Mouse (Mus musculus): Measurements from ENCODE around the gene Abcg5. TPM values are rescaled to one million over a fixed set of nuclear protein-coding genes. Genes with fewer than 3 reads are reported as not detected.

Abcg5 gene
- total and polyA plus RNA-seq, 3 experiments: not detected

GRCm38 (mm10) chr17:84615811-84616210 is 67.0 kb downstream of the Abcg5 start:
- peak overlapping the region; percentile 62 for H3K4me2 ChIP-seq (ENCODE audit: insufficient read depth, low read depth, poor library complexity, severe bottlenecking)
- DNase-seq (ENCODE audit: extremely low read depth): no peak
- no peak overlapping the region for H3K4me3 ChIP-seq (replicated peaks in 1 of 3; ENCODE audit: low read depth in 2 of 3, low read length in 2 of 3, poor library complexity in 1 of 3)

DNA sequence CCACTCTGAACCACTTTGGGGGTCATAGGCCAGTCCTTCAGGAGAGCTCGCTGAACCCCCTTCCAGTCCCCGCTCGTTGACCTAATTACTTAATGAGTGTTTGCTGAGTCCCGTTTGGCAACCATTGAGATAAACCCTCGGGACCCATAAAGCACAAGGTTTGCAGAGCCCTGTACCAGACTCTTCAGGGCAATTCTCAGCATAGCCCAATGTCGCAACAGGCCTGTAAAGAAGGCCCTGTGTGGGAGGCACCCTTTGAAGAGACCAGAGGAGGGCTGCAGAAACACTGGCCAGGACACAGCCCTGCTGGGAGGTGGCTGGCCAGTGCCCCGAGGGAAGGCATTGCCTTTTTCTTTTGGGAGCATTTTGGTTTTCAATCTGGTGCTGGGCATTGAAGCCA is 70.8 kb downstream of the Abcg5 start:
- Histone ChIP-seq H3K36me3 (replicated peaks in 1 of 2; ENCODE audit: control insufficient read depth in 1 of 2, insufficient read depth in 1 of 2, low read length in 1 of 2) (peaks cover 14% of the 10 kb centered on the region in 2 experiments), H3K79me2 (replicated peaks; ENCODE audit: control insufficient read depth, extremely low read depth, insufficient read depth, poor library complexity, severe bottlenecking) (no peaks in the 10 kb centered on the region), H3K27ac (ENCODE audit: insufficient read depth, low read depth) (peak overlapping the region; percentile 70), H3K9ac (ENCODE audit: insufficient read depth, low read depth) (peak overlapping the region; percentile 62), H3K9me3 (replicated peaks; ENCODE audit: low read length) (peaks cover 10% of the 10 kb centered on the region), H3K27me3 (replicated peaks) (no peaks in the 10 kb centered on the region), H3K4me2 (ENCODE audit: insufficient read depth, low read depth, poor library complexity, severe bottlenecking) (peak overlapping the region; percentile 86), H3K4me3 (replicated peaks in 1 of 3; ENCODE audit: low read depth in 2 of 3, low read length in 2 of 3, poor library complexity in 1 of 3) (peak overlapping the region in 1 of 3 experiments; percentile 31), H3K4me1 (ENCODE audit: control insufficient read depth in 1 of 2, insufficient read depth in 2 of 2) (peaks cover 32 to 62% of the 10 kb centered on the region in 2 experiments)
- no peak for DNase-seq (ENCODE audit: extremely low read depth)
- TF ChIP-seq MAX (IDR thresholded peaks at IDR 0.05; ENCODE audit: low read length) (no peak), BHLHE40 (IDR thresholded peaks at IDR 0.05; ENCODE audit: low read depth, low read length) (no peak), E2F4 (IDR thresholded peaks at IDR 0.05; ENCODE audit: insufficient replicate concordance, low read depth, low read length) (no peak), MEF2A (IDR thresholded peaks at IDR 0.05; ENCODE audit: borderline replicate concordance, low read depth, low read length) (no peak), MXI1 (IDR thresholded peaks at IDR 0.05; ENCODE audit: low read depth, low read length) (0 out of 2 replicates have a peak, but pooled peaks have one; percentile 30), TBP (conservative IDR thresholded peaks at IDR 0.05; ENCODE audit: low read depth, low read length) (no peak)
- dilution Hi-C loops (cut with MboI; ENCODE audit: extremely low pct_ligation_motif_present, extremely low pct_unique_long_range_greater_than_20kb, low sequenced_read_pairs): no loop called here
- in situ Hi-C loops (cut with MboI; ENCODE audit: low pct_ligation_motif_present, low pct_unique_long_range_greater_than_20kb, low sequenced_read_pairs): no loop called here

More at GRCm38 (mm10) chr17:84615811-84616210, 67.0 kb downstream of the Abcg5 start:
- Histone ChIP-seq H3K36me3 (replicated peaks in 1 of 2; ENCODE audit: control insufficient read depth in 1 of 2, insufficient read depth in 1 of 2, low read length in 1 of 2) (peaks cover 14% of the 10 kb centered on the region in 2 experiments), H3K9ac (ENCODE audit: insufficient read depth, low read depth) (0 out of 2 replicates have a peak overlapping the region, but pooled peaks have one; percentile 13), H3K27me3 (replicated peaks) (no peaks in the 10 kb centered on the region), H3K79me2 (replicated peaks; ENCODE audit: control insufficient read depth, extremely low read depth, insufficient read depth, poor library complexity, severe bottlenecking) (no peaks in the 10 kb centered on the region), H3K9me3 (replicated peaks; ENCODE audit: low read length) (peaks cover 10% of the 10 kb centered on the region), H3K4me1 (ENCODE audit: control insufficient read depth in 1 of 2, insufficient read depth in 2 of 2) (peaks cover 24 to 53% of the 10 kb centered on the region in 2 experiments), H3K27ac (ENCODE audit: insufficient read depth, low read depth) (no peak overlapping the region)
- TF ChIP-seq SIN3A (IDR thresholded peaks at IDR 0.05; ENCODE audit: low read length) (no peak), MEF2A (IDR thresholded peaks at IDR 0.05; ENCODE audit: borderline replicate concordance, low read depth, low read length) (0 out of 2 replicates have a peak, but pooled peaks have one; percentile 41)
- in situ Hi-C loops (cut with MboI; ENCODE audit: low pct_ligation_motif_present, low pct_unique_long_range_greater_than_20kb, low sequenced_read_pairs): no loop called here
- dilution Hi-C loops (cut with MboI; ENCODE audit: extremely low pct_ligation_motif_present, extremely low pct_unique_long_range_greater_than_20kb, low sequenced_read_pairs): no loop called here

GRCm38 (mm10) chr17:84611500-84611899 is 71.3 kb downstream of the Abcg5 start:
- peaks cover 14% of the 10 kb centered on the region in 2 experiments for H3K36me3 ChIP-seq (replicated peaks in 1 of 2; ENCODE audit: control insufficient read depth in 1 of 2, insufficient read depth in 1 of 2, low read length in 1 of 2)
- peaks cover 33 to 61% of the 10 kb centered on the region in 2 experiments for H3K4me1 ChIP-seq (ENCODE audit: control insufficient read depth in 1 of 2, insufficient read depth in 2 of 2)
- H3K9me3 ChIP-seq (replicated peaks; ENCODE audit: low read length): peaks cover 10% of the 10 kb centered on the region
- no peak for DNase-seq (ENCODE audit: extremely low read depth)
- in situ Hi-C loops (cut with MboI; ENCODE audit: low pct_ligation_motif_present, low pct_unique_long_range_greater_than_20kb, low sequenced_read_pairs) (no loop called here), dilution Hi-C loops (cut with MboI; ENCODE audit: extremely low pct_ligation_motif_present, extremely low pct_unique_long_range_greater_than_20kb, low sequenced_read_pairs) (no loop called here)
- H3K4me3 ChIP-seq (replicated peaks in 1 of 3; ENCODE audit: low read depth in 2 of 3, low read length in 2 of 3, poor library complexity in 1 of 3): peak overlapping the region in 2 of 3 experiments; percentile 7 to 31
- peak overlapping the region; percentile 70 for H3K27ac ChIP-seq (ENCODE audit: insufficient read depth, low read depth)
- H3K79me2 ChIP-seq (replicated peaks; ENCODE audit: control insufficient read depth, extremely low read depth, insufficient read depth, poor library complexity, severe bottlenecking): no peaks in the 10 kb centered on the region
- TF ChIP-seq ZNF384 (IDR thresholded peaks at IDR 0.05; ENCODE audit: low read depth, low read length) (peak; percentile 70), ETS1 (conservative IDR thresholded peaks at IDR 0.05; ENCODE audit: low read depth, low read length) (0 out of 2 replicates have a peak, but pooled peaks have one; percentile 27), TBP (conservative IDR thresholded peaks at IDR 0.05; ENCODE audit: low read depth, low read length) (peak; percentile 35; the same call in 1 of the 2 replicates), ELF1 (IDR thresholded peaks at IDR 0.05; ENCODE audit: low read depth, low read length) (peak; percentile 48; the same call in 1 of the 2 replicates), JUN (IDR thresholded peaks at IDR 0.05; ENCODE audit: insufficient read depth, low read depth, low read length) (no peak), JUND (conservative IDR thresholded peaks at IDR 0.05; ENCODE audit: low read depth, low read length) (no peak), SIN3A (IDR thresholded peaks at IDR 0.05; ENCODE audit: low read length) (0 out of 2 replicates have a peak, but pooled peaks have one; percentile 20), MEF2A (IDR thresholded peaks at IDR 0.05; ENCODE audit: borderline replicate concordance, low read depth, low read length) (no peak), GABPA (IDR thresholded peaks at IDR 0.05; ENCODE audit: insufficient replicate concordance, low read depth, low read length) (no peak), HCFC1 (IDR thresholded peaks at IDR 0.05; ENCODE audit: low read depth, low read length) (no peak), ZMIZ1 (IDR thresholded peaks at IDR 0.05; ENCODE audit: low read depth, low read length) (no peak), EP300 (IDR thresholded peaks at IDR 0.05; ENCODE audit: low read length) (0 out of 2 replicates have a peak, but pooled peaks have one; percentile 12), POLR2A (IDR thresholded peaks at IDR 0.05; ENCODE audit: low read depth, low read length) (0 out of 2 replicates have a peak, but pooled peaks have one; percentile 17), IRF4 (IDR thresholded peaks at IDR 0.05; ENCODE audit: low read depth, low read length) (0 out of 2 replicates have a peak, but pooled peaks have one; percentile 4), MAX (IDR thresholded peaks at IDR 0.05; ENCODE audit: low read length) (no peak), E2F4 (IDR thresholded peaks at IDR 0.05; ENCODE audit: insufficient replicate concordance, low read depth, low read length) (0 out of 2 replicates have a peak, but pooled peaks have one; percentile 26), SMC3 (IDR thresholded peaks at IDR 0.05; ENCODE audit: low read depth, low read length) (no peak), CHD1 (IDR thresholded peaks at IDR 0.05; ENCODE audit: low read depth, low read length) (0 out of 2 replicates have a peak, but pooled peaks have one; percentile 64), KAT2A (IDR thresholded peaks at IDR 0.05; ENCODE audit: insufficient replicate concordance, low read length) (no peak)
- H3K9ac ChIP-seq (ENCODE audit: insufficient read depth, low read depth): peak overlapping the region; percentile 62
- H3K4me2 ChIP-seq (ENCODE audit: insufficient read depth, low read depth, poor library complexity, severe bottlenecking): peak overlapping the region; percentile 86
- no peaks in the 10 kb centered on the region for H3K27me3 ChIP-seq (replicated peaks)
